Mouse (Mus musculus): ENCODE data around the gene Ephb2. TPM values are rescaled to one million over a fixed set of nuclear protein-coding genes. Genes with fewer than 3 reads are reported as not detected.

Gene Ephb2
- total RNA-seq, 1 experiment: 15.5 TPM

DNA sequence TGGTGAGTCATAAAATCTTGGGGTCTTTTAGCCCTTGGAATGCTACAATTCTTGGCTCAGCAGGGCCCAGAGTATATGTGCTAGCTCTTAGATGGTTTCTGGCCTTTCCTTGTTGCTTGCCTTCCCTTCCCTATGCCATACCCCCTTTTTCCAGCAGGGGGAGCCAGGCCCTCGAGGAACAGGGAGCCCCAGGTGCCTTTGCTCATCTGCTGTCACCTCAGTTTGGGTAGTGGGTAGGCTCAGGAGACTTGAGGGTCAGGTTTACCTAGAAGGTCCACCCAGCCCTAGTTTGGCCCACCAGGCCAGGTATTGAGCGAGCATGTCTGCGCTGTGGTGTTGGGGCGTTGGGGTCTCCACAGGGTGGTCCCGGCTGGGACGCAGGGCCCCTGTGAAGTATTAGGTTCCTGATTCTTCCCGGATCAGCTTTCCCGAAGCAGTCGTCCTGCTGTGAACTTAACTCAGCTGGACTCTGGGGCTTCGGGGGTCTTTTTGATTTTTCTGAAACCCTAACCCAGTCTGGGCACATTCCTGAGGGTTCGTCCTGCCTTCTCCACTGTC is 186.8 kb downstream of the Ephb2 start:
- Histone ChIP-seq H3K36me3 (ENCODE audit: control insufficient read depth, insufficient read depth, low read length, poor library complexity, severe bottlenecking) (no peaks in the 10 kb centered on the region), H3K4me1 (ENCODE audit: control insufficient read depth in 2 of 2, insufficient read depth in 2 of 2, low read length in 2 of 2, poor library complexity in 1 of 2) (peaks cover 0 to 3% of the 10 kb centered on the region in 2 experiments; a peak in 1 of 4 replicates), H3K9me3 (ENCODE audit: control insufficient read depth, insufficient read depth, low read depth, low read length) (no peaks in the 10 kb centered on the region), H3K4me3 (ENCODE audit: insufficient read depth in 1 of 2, low read depth in 1 of 2, low read length in 2 of 2, poor library complexity in 1 of 2, severe bottlenecking in 1 of 2) (no peak overlapping the region), H3K9ac (ENCODE audit: insufficient read depth, low read depth, low read length, poor library complexity, severe bottlenecking) (no peak overlapping the region), H3K27ac (ENCODE audit: insufficient read depth, low read depth, low read length, poor library complexity, severe bottlenecking) (no peak overlapping the region)
- peak; percentile 71 for DNase-seq (ENCODE audit: low read depth, low spot score)
- in situ Hi-C loops (cut with MboI; ENCODE audit: low sequenced_read_pairs in 2 of 2, unreplicated experiment in 2 of 2): no loop called here
- TF ChIP-seq ZC3H11A (IDR thresholded peaks at IDR 0.05; ENCODE audit: borderline replicate concordance, low read depth, low read length) (peak; percentile 84; the same call in 1 of the 2 replicates), MAFK (IDR thresholded peaks at IDR 0.05; ENCODE audit: insufficient read depth, low read depth, low read length) (no peak)

GRCm38 (mm10) chr4:136638890-136639289 is 196.9 kb downstream of the Ephb2 start:
- peaks cover 0 to 6% of the 10 kb centered on the region in 2 experiments; a peak in 2 of 4 replicates for H3K4me1 ChIP-seq (ENCODE audit: control insufficient read depth in 2 of 2, insufficient read depth in 2 of 2, low read length in 2 of 2, poor library complexity in 1 of 2)
- DNase-seq (ENCODE audit: low read depth, low spot score): peak; percentile 58
- H3K36me3 ChIP-seq (ENCODE audit: control insufficient read depth, insufficient read depth, low read length, poor library complexity, severe bottlenecking): no peaks in the 10 kb centered on the region
- no peaks in the 10 kb centered on the region for H3K9me3 ChIP-seq (ENCODE audit: control insufficient read depth, insufficient read depth, low read depth, low read length)
- H3K4me3 ChIP-seq (ENCODE audit: insufficient read depth in 1 of 2, low read depth in 1 of 2, low read length in 2 of 2, poor library complexity in 1 of 2, severe bottlenecking in 1 of 2): 0 out of 4 replicates have a peak overlapping the region, but pooled peaks of 1 of the 2 experiments have one; percentile 3
- H3K27ac ChIP-seq (ENCODE audit: insufficient read depth, low read depth, low read length, poor library complexity, severe bottlenecking): no peak overlapping the region
- in situ Hi-C loops (cut with MboI; ENCODE audit: low sequenced_read_pairs in 2 of 2, unreplicated experiment in 2 of 2): no loop called here
- TF ChIP-seq ZNF384 (IDR thresholded peaks at IDR 0.05; ENCODE audit: low read depth, low read length): no peak
- TF ChIP-seq CHD2 (IDR thresholded peaks at IDR 0.05; ENCODE audit: low read depth, low read length): no peak
- no peak for TF ChIP-seq HCFC1 (IDR thresholded peaks at IDR 0.05; ENCODE audit: borderline replicate concordance, insufficient read depth, low read length)
- no peak for TF ChIP-seq ZC3H11A (IDR thresholded peaks at IDR 0.05; ENCODE audit: borderline replicate concordance, low read depth, low read length)
- no peak for TF ChIP-seq MAFK (IDR thresholded peaks at IDR 0.05; ENCODE audit: insufficient read depth, low read depth, low read length)
- no peak overlapping the region for H3K9ac ChIP-seq (ENCODE audit: insufficient read depth, low read depth, low read length, poor library complexity, severe bottlenecking)

- no peak for DNase-seq (ENCODE audit: low read depth, low spot score)
- TF ChIP-seq HCFC1 (IDR thresholded peaks at IDR 0.05; ENCODE audit: borderline replicate concordance, insufficient read depth, low read length): no peak
- no peak for TF ChIP-seq ZC3H11A (IDR thresholded peaks at IDR 0.05; ENCODE audit: borderline replicate concordance, low read depth, low read length)
- TF ChIP-seq CHD2 (IDR thresholded peaks at IDR 0.05; ENCODE audit: low read depth, low read length): no peak
- TF ChIP-seq ZNF384 (IDR thresholded peaks at IDR 0.05; ENCODE audit: low read depth, low read length): no peak
- H3K9ac ChIP-seq (ENCODE audit: insufficient read depth, low read depth, low read length, poor library complexity, severe bottlenecking): no peak overlapping the region
- H3K27ac ChIP-seq (ENCODE audit: insufficient read depth, low read depth, low read length, poor library complexity, severe bottlenecking): no peak overlapping the region
- H3K4me1 ChIP-seq (ENCODE audit: control insufficient read depth in 2 of 2, insufficient read depth in 2 of 2, low read length in 2 of 2, poor library complexity in 1 of 2): peaks cover 0 to 6% of the 10 kb centered on the region in 2 experiments; a peak in 2 of 4 replicates
- in situ Hi-C loops (cut with MboI; ENCODE audit: low sequenced_read_pairs in 2 of 2, unreplicated experiment in 2 of 2): no loop called here
- no peak overlapping the region for H3K4me3 ChIP-seq (ENCODE audit: insufficient read depth in 1 of 2, low read depth in 1 of 2, low read length in 2 of 2, poor library complexity in 1 of 2, severe bottlenecking in 1 of 2)
- H3K9me3 ChIP-seq (ENCODE audit: control insufficient read depth, insufficient read depth, low read depth, low read length): no peaks in the 10 kb centered on the region
- no peaks in the 10 kb centered on the region for H3K36me3 ChIP-seq (ENCODE audit: control insufficient read depth, insufficient read depth, low read length, poor library complexity, severe bottlenecking)
Observed at GRCm38 (mm10) chr4:136638230-136638750, 197.5 kb downstream of the Ephb2 start.

DNA sequence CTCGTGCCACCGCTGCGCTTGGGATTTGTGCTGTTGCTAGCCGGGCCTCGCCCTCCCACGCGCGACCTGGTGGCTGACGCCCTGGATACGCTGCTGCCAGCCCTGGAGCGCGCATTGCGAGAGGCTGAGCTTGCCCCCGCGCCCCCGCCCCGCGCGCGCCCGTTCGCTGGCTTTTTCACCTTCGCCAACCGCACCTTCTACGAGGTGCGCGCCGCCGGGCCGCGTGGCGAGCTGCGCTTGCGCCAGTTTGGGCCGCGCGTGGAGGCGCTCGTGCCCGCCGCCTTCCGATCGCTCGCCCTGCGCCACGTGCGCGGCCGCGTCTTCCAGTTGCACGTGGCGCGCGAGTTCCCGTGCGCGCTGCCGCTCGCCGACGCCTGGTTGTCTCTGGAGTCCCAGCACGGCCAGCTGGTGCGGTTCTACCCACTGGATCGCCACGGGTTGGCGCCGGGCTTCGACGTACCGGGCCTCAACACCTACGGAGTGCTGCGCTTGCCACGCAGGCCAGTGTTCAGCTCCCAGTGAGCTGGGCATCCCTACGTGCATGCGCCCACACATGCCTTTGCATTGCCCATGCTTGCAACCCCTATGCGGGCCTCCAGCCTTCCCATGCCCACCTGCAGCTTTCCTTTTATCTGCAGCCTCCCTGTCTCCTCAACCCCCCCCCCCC is 198.1 kb downstream of the Ephb2 start:
- no peak for DNase-seq (ENCODE audit: low read depth, low spot score)
- peak overlapping the region; percentile 51 to 67 for H3K4me3 ChIP-seq (ENCODE audit: insufficient read depth in 1 of 2, low read depth in 1 of 2, low read length in 2 of 2, poor library complexity in 1 of 2, severe bottlenecking in 1 of 2)
- H3K9me3 ChIP-seq (ENCODE audit: control insufficient read depth, insufficient read depth, low read depth, low read length): no peaks in the 10 kb centered on the region
- H3K4me1 ChIP-seq (ENCODE audit: control insufficient read depth in 2 of 2, insufficient read depth in 2 of 2, low read length in 2 of 2, poor library complexity in 1 of 2): peaks cover 0 to 6% of the 10 kb centered on the region in 2 experiments; a peak in 2 of 4 replicates
- H3K27ac ChIP-seq (ENCODE audit: insufficient read depth, low read depth, low read length, poor library complexity, severe bottlenecking): no peak overlapping the region
- TF ChIP-seq ZNF384 (IDR thresholded peaks at IDR 0.05; ENCODE audit: low read depth, low read length) (no peak), HCFC1 (IDR thresholded peaks at IDR 0.05; ENCODE audit: borderline replicate concordance, insufficient read depth, low read length) (no peak), ZC3H11A (IDR thresholded peaks at IDR 0.05; ENCODE audit: borderline replicate concordance, low read depth, low read length) (no peak), MAFK (IDR thresholded peaks at IDR 0.05; ENCODE audit: insufficient read depth, low read depth, low read length) (no peak), CHD2 (IDR thresholded peaks at IDR 0.05; ENCODE audit: low read depth, low read length) (no peak)
- peak overlapping the region; percentile 29 for H3K9ac ChIP-seq (ENCODE audit: insufficient read depth, low read depth, low read length, poor library complexity, severe bottlenecking)
- in situ Hi-C loops (cut with MboI; ENCODE audit: low sequenced_read_pairs in 2 of 2, unreplicated experiment in 2 of 2): no loop called here
- H3K36me3 ChIP-seq (ENCODE audit: control insufficient read depth, insufficient read depth, low read length, poor library complexity, severe bottlenecking): no peaks in the 10 kb centered on the region

Measured in ES-E14 (cell line).